Mouse (Mus musculus) forebrain, embryonic 15.5 days (tissue): ENCODE data around the gene Tex52. TPM values are rescaled to one million over a fixed set of nuclear protein-coding genes. Genes with fewer than 3 reads are reported as not detected.
A peak's percentile ranks its signal among the peaks of the same experiment; 100 is the strongest.

Experiments
- ATAC-seq: fragments of 200-750 bp; cut with Nextera tagmentation; replicated peaks from 2 replicates; pipeline ENCODE4 v1.8.0; 2017; ENCODE audit warnings: mild to moderate bottlenecking, moderate TSS enrichment, moderate library complexity
- H3K27ac ChIP-seq: fragments of 300-500 bp; sonication (generic); replicated peaks from 2 replicates; pipeline ENCODE4 v1.5.1; 2015; ENCODE audit warnings: mild to moderate bottlenecking, inconsistent platforms
- H3K27me3 ChIP-seq: fragments of 300-500 bp; sonication (generic); 2 replicates; pipeline ENCODE4 v1.6.1; 2015; ENCODE audit warnings: inconsistent platforms
- H3K36me3 ChIP-seq: fragments of 300-500 bp; sonication (generic); 2 replicates; pipeline ENCODE4 v1.6.1; 2015; ENCODE audit warnings: mild to moderate bottlenecking, inconsistent platforms
- H3K4me1 ChIP-seq: fragments of 300-500 bp; sonication (generic); 2 replicates; pipeline ENCODE4 v1.6.1; 2015; ENCODE audit warnings: inconsistent platforms
- H3K4me2 ChIP-seq: fragments of 300-500 bp; sonication (generic); replicated peaks from 2 replicates; pipeline ENCODE4 v1.6.1; 2015; ENCODE audit warnings: mild to moderate bottlenecking, inconsistent platforms
- H3K4me3 ChIP-seq: fragments of 300-500 bp; sonication (generic); 2 replicates; pipeline ENCODE4 v1.5.1; 2015; ENCODE audit warnings: mild to moderate bottlenecking, inconsistent platforms
- H3K9ac ChIP-seq: fragments of 300-500 bp; sonication (generic); replicated peaks from 2 replicates; pipeline ENCODE4 v1.6.1; 2015; ENCODE audit warnings: mild to moderate bottlenecking, inconsistent platforms
- H3K9me3 ChIP-seq: fragments of 300-500 bp; sonication (generic); 2 replicates; pipeline ENCODE4 v1.6.1; 2016; ENCODE audit warnings: inconsistent platforms
- WGBS: fragments of 180-500 bp; shearing (Covaris S2); methylation state at CpG from one replicate; pipeline ENCODE4 v1.1.7; 2015; ENCODE audit warnings: mixed read lengths; 5-methylcytosine and 5-hydroxymethylcytosine counted together
- polyA plus RNA-seq: library from polyadenylated mRNA; unstranded; fragments of >200 nt; fragmentation: Nextera tagmentation; extraction: Ambion mirVana; gene quantifications from 2 replicates; pipeline ENCODE4 v1.2.1, GENCODE M21; 2015

Gene Tex52
- polyA plus RNA-seq, 1 experiment from 2014 or later, result 0.43 TPM

GRCm38 (mm10) chr6:128385026-128385425, 9.8 kb downstream of the Tex52 start:
- Histone ChIP-seq H3K4me2 (no peak overlapping the region), H3K9me3 (no peaks in the 10 kb centered on the region), H3K4me3 (no peak overlapping the region), H3K9ac (no peak overlapping the region), H3K36me3 (no peaks in the 10 kb centered on the region), H3K27me3 (no peaks in the 10 kb centered on the region), H3K4me1 (no peaks in the 10 kb centered on the region), H3K27ac (no peak overlapping the region)
- 80% methylated on average over 1 of the region's 1 CpGs for WGBS
- no peak for ATAC-seq

- 96% methylated on average over 1 of the region's 1 CpGs for WGBS
- ATAC-seq, result no peak
- H3K4me3 ChIP-seq, result no peak overlapping the region
Observed at GRCm38 (mm10) chr6:128389185-128389584, 13.9 kb downstream of the Tex52 start.

DNA sequence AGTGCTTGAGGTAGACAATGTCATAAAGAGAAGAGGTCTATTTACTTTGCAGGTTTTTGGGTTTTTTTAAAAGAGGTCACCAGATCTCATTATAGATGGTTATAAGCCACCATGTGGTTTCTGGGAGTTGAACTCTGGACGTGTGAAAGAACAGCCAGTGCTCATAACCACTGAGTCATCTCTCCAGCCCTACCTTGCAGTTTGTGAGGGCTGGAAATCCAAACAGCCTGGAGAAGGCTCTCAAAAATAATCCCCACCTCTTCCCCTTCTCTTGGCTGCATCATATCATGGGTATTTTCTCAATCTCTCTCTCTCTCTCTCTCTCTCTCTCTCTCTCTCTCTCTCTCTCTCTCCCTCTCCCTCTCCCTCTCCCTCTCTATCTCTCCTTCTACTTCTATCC, 15.4 kb downstream of the Tex52 start:
- Histone ChIP-seq H3K4me2 (no peak overlapping the region), H3K4me1 (no peaks in the 10 kb centered on the region), H3K9me3 (no peaks in the 10 kb centered on the region), H3K27me3 (no peaks in the 10 kb centered on the region), H3K4me3 (no peak overlapping the region), H3K27ac (no peak overlapping the region), H3K9ac (no peak overlapping the region), H3K36me3 (no peaks in the 10 kb centered on the region)
- 55% methylated on average over 1 of the region's 1 CpGs for WGBS
- ATAC-seq, result no peak

More at GRCm38 (mm10) chr6:128389185-128389584, 13.9 kb downstream of the Tex52 start:
- Histone ChIP-seq H3K36me3 (no peaks in the 10 kb centered on the region), H3K9ac (no peak overlapping the region), H3K4me2 (no peak overlapping the region), H3K27me3 (no peaks in the 10 kb centered on the region), H3K9me3 (no peaks in the 10 kb centered on the region), H3K4me1 (no peaks in the 10 kb centered on the region), H3K27ac (no peak overlapping the region)

- 85% methylated on average over 7 of the region's 7 CpGs for WGBS
- H3K9ac ChIP-seq, result no peak overlapping the region
- H3K27ac ChIP-seq, result no peak overlapping the region
- peaks cover 10% of the 10 kb centered on the region for H3K4me1 ChIP-seq
- no peaks in the 10 kb centered on the region for H3K36me3 ChIP-seq
- no peak for ATAC-seq
- H3K4me3 ChIP-seq, result no peak overlapping the region
- H3K4me2 ChIP-seq, result no peak overlapping the region
- H3K27me3 ChIP-seq, result no peaks in the 10 kb centered on the region
- no peaks in the 10 kb centered on the region for H3K9me3 ChIP-seq
Observed at GRCm38 (mm10) chr6:128397574-128398261, 22.5 kb downstream of the Tex52 start.

DNA sequence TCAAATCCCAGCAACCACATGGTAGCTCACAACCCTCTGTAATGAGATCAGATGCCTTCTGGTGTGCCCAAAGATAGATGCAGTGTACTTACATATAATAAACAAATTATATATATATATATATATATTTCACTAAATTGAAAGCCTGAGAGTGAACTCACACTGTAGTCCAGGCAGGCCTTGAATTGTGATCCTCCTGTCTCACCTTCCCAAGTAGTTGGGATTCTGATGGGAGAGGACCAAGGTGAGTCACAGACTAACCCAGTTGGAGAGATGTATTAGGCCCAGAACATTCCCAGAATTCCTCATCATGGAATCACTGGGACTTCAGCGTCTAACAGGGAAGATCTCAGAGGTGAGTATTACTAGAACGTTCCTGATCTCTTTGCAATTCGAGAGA, 23.7 kb downstream of the Tex52 start, which contains the start of gene Nrip2:
Gene Nrip2, plus strand, starts transcription at position 301 of the 400 bp plus-strand sequence.
- Histone ChIP-seq H3K4me2 (peak within 1 kb of the TSS; percentile 36), H3K4me3 (peak within 1 kb of the TSS; percentile 23), H3K9me3 (no peaks in the 10 kb centered on the region), H3K27me3 (no peaks in the 10 kb centered on the region), H3K27ac (peak within 1 kb of the TSS; percentile 50), H3K4me1 (peaks cover 10% of the 10 kb centered on the region), H3K9ac (peak within 1 kb of the TSS; percentile 22; the same call in 1 of the 2 replicates), H3K36me3 (no peaks in the 10 kb centered on the region)
- ATAC-seq, result no peak
- WGBS, result 81% methylated on average over 3 of the region's 3 CpGs

- peak overlapping the region; percentile 23 for H3K4me3 ChIP-seq
- H3K9ac ChIP-seq, result peak overlapping the region; percentile 22; the same call in 1 of the 2 replicates
- H3K4me1 ChIP-seq, result peaks cover 10% of the 10 kb centered on the region
- H3K4me2 ChIP-seq, result peak overlapping the region; percentile 36
- no peaks in the 10 kb centered on the region for H3K36me3 ChIP-seq
- 33% methylated on average over 17 of the region's 21 CpGs for WGBS
- H3K27me3 ChIP-seq, result no peaks in the 10 kb centered on the region
- H3K9me3 ChIP-seq, result no peaks in the 10 kb centered on the region
- peak overlapping the region; percentile 50 for H3K27ac ChIP-seq
- peak; percentile 83 for ATAC-seq
Observed at GRCm38 (mm10) chr6:128399421-128400185, 24.3 kb downstream of the Tex52 start.

DNA sequence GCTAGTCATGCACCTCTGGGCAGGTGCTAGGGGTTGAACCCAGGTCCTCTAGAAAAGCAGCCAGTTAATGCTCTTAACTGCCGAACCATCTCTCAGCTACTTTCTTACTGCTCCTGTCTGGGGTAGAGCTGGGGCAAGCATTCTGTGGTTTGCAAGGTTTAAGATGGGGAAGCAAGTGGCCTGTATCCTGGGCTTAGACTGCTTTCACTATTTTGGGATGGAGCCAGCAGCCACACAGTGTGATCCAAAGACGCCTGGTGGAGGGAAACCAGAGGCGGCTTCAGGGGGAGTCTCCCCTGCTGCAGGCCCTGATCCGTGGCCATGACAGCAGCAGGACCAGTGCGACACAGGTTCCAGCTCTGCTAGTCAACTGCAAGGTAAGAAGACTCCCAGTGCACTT, 29.5 kb downstream of the Tex52 start:
- Histone ChIP-seq H3K4me2 (no peak overlapping the region), H3K9me3 (no peaks in the 10 kb centered on the region), H3K9ac (no peak overlapping the region), H3K4me3 (no peak overlapping the region), H3K27ac (no peak overlapping the region), H3K27me3 (no peaks in the 10 kb centered on the region), H3K36me3 (peaks cover 27% of the 10 kb centered on the region), H3K4me1 (peaks cover 5% of the 10 kb centered on the region)
- no peak for ATAC-seq
- 70% methylated on average over 5 of the region's 5 CpGs for WGBS

DNA sequence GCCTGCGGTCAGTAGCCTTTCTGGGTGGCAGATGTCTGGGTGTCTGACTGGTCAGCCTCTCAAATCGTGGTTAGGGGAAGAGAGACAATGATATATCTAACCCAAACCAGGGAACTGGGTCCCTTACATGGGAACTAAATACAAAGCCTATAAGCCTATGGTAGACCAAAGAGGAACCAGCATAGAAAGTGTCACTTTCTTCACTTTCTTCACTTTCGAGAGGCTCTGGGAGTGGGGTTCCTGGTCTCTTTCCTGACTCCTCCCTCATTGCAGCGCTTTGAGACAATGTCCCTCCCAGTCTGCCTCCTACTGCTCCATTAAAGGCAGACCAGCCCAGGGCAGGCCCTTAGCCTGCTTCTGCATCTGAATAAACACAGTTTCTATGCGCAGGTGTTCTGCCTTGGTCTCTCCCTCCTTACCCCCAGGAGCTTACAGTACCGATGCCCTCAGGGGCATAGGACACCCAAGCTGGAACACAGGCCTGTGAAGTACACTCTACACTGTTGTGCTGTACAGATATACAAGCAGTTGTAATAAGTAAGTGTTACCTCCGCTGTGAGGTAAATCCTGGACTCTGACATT, 33.4 kb downstream of the Tex52 start:
- Histone ChIP-seq H3K4me2 (no peak overlapping the region), H3K4me3 (no peak overlapping the region), H3K27ac (no peak overlapping the region), H3K36me3 (peaks cover 54% of the 10 kb centered on the region), H3K9ac (no peak overlapping the region), H3K27me3 (no peaks in the 10 kb centered on the region), H3K4me1 (no peaks in the 10 kb centered on the region), H3K9me3 (no peaks in the 10 kb centered on the region)
- ATAC-seq, result no peak
- 87% methylated on average over 7 of the region's 7 CpGs for WGBS

GRCm38 (mm10) chr6:128410305-128410704, 35.0 kb downstream of the Tex52 start:
- Histone ChIP-seq H3K9me3 (no peaks in the 10 kb centered on the region), H3K4me1 (no peaks in the 10 kb centered on the region), H3K4me2 (no peak overlapping the region), H3K9ac (no peak overlapping the region), H3K4me3 (no peak overlapping the region), H3K36me3 (peaks cover 54% of the 10 kb centered on the region), H3K27me3 (no peaks in the 10 kb centered on the region), H3K27ac (no peak overlapping the region)
- WGBS, result 94% methylated on average over 13 of the region's 13 CpGs
- no peak for ATAC-seq

DNA sequence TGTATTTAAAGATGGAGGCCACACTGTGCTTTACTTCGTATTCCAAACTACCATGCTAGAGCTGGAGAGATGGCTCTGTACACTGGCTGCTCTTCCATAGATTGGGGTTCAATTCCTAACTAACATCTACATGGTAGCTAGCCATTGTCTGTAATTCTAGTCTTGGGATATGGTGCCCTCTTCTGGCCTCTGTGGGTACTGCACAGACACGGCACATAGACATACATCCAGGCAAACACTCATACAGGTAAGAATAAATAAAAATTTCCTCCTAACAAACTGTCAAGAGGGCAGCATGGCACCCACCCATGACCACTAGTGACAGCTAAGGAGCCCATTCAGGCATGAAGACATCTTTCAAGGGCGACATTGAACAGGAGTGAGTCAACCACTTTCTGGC, 35.9 kb downstream of the Tex52 start:
- ATAC-seq, result peak; percentile 44; the same call in 1 of the 2 replicates
- no peaks in the 10 kb centered on the region for H3K27me3 ChIP-seq
- H3K4me1 ChIP-seq, result no peaks in the 10 kb centered on the region
- no peak overlapping the region for H3K4me2 ChIP-seq
- H3K9ac ChIP-seq, result no peak overlapping the region
- H3K4me3 ChIP-seq, result no peak overlapping the region
- no peaks in the 10 kb centered on the region for H3K9me3 ChIP-seq
- peaks cover 51% of the 10 kb centered on the region for H3K36me3 ChIP-seq
- WGBS, result 14% methylated on average over 3 of the region's 3 CpGs
- H3K27ac ChIP-seq, result no peak overlapping the region

GRCm38 (mm10) chr6:128416169-128416568, 40.9 kb downstream of the Tex52 start:
- H3K27ac ChIP-seq, result no peak overlapping the region
- H3K36me3 ChIP-seq, result peaks cover 16% of the 10 kb centered on the region; the same call in 1 of the 2 replicates
- no peak for ATAC-seq
- no peaks in the 10 kb centered on the region for H3K9me3 ChIP-seq
- no peaks in the 10 kb centered on the region for H3K4me1 ChIP-seq
- H3K27me3 ChIP-seq, result no peaks in the 10 kb centered on the region
- no peak overlapping the region for H3K4me3 ChIP-seq
- H3K9ac ChIP-seq, result no peak overlapping the region
- H3K4me2 ChIP-seq, result no peak overlapping the region
- whole genome bisulfite sequencing, result 88% methylated on average over 5 of the region's 5 CpGs

DNA sequence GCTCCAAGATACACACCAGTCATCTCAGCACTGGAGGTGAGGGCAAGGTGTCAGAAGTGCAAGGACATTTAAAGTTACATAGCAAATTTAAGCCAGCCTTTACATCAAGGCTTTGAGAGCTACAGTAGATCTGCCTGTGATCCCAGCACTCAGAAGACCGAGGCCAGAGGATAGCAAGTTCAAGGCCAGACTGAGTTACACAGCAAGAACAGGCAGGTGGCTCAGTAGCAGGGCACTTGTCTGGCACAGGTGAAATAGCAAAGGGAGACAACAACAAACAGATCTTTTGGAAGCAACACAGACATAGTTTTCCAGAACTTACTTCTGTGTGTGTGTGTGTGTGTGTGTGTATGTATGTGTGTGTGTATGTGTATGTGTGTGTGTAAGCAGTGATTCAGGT, 42.8 kb downstream of the Tex52 start:
- Histone ChIP-seq H3K27me3 (no peaks in the 10 kb centered on the region), H3K4me1 (no peaks in the 10 kb centered on the region; the same call in 1 of the 2 replicates), H3K9ac (no peak overlapping the region), H3K9me3 (no peaks in the 10 kb centered on the region), H3K27ac (no peak overlapping the region), H3K36me3 (peaks cover 2% of the 10 kb centered on the region; the same call in 1 of the 2 replicates), H3K4me3 (no peak overlapping the region), H3K4me2 (no peak overlapping the region)
- 90% methylated on average over 1 of the region's 1 CpGs for WGBS
- no peak for ATAC-seq
